In genomic region chr16:6897734-6898133, GRCm38 (mm10) we compare ENCODE assay signal across 14 mouse cellular contexts.
DNase-seq lines count a peak whose midpoint lies in the region; ATAC-seq and TF ChIP-seq lines count a peak whose summit lies in the region.
"Had no signal": no experiment of that assay in that cellular context is flagged by ENCODE, and none has a peak within 500 bp of the region (broad histone marks: within the 10 kb centered on the region; RNA-seq: fewer than 3 reads in every experiment).

No protein-coding gene starts in this region.

- H3K4me3 ChIP-seq in kidney, embryonic 15.5 days (replicated peaks) = no peak overlapping the region
- H3K4me3 ChIP-seq in hindbrain, postnatal 0 days (ENCODE audit: low read length) = no peak overlapping the region
- H3K4me3 ChIP-seq in heart, embryonic 12.5 days = no peak overlapping the region

- no peak overlapping the region for H3K4me2 ChIP-seq in kidney, embryonic 15.5 days
- no peak overlapping the region for H3K4me2 ChIP-seq in hindbrain, postnatal 0 days (ENCODE audit: low read depth, low read length)
- H3K4me2 ChIP-seq in heart, embryonic 12.5 days = no peak overlapping the region

- TF ChIP-seq CTCF in Patski (IDR thresholded peaks at IDR 0.05) = no peak
- no peak for TF ChIP-seq CTCF in hindbrain, postnatal 0 days (IDR thresholded peaks at IDR 0.05; ENCODE audit: low read depth)

- no peaks in the 10 kb centered on the region for H3K27me3 ChIP-seq in kidney, embryonic 15.5 days
- H3K27me3 ChIP-seq in Patski = no peaks in the 10 kb centered on the region
- no peaks in the 10 kb centered on the region for H3K27me3 ChIP-seq in hindbrain, postnatal 0 days (ENCODE audit: insufficient read depth, low read length)
- no peaks in the 10 kb centered on the region for H3K27me3 ChIP-seq in heart, embryonic 12.5 days (replicated peaks)

- peak; percentile 70; the same call in 1 of the 2 replicates for ATAC-seq in kidney, embryonic 15.5 days (replicated peaks; ENCODE audit: low FRiP score)
- ATAC-seq in Patski = peak; percentile 74
- ATAC-seq in hindbrain, postnatal 0 days = 0 out of 2 replicates have a peak, but pooled peaks have one; percentile 32
- no peak for ATAC-seq in heart, embryonic 12.5 days (ENCODE audit: insufficient number of reproducible peaks, low FRiP score)
- ATAC-seq: CD4-positive, CD25-positive, alpha-beta regulatory T cell, adult 4 months had no signal

- H3K27ac ChIP-seq in kidney, embryonic 15.5 days = peak overlapping the region; percentile 22; the same call in 1 of the 2 replicates
- no peak overlapping the region for H3K27ac ChIP-seq in hindbrain, postnatal 0 days
- H3K27ac ChIP-seq in heart, embryonic 12.5 days (ENCODE audit: poor library complexity, severe bottlenecking) = no peak overlapping the region
- H3K27ac ChIP-seq: liver, embryonic 14.5 days had no signal

- in situ Hi-C loops in Patski (cut with MboI; ENCODE audit: low pct_unique_long_range_greater_than_20kb) = no loop called here

- POLR2A ChIA-PET in Patski (lab: Charles Lee) = no interaction called here

- no peak for DNase-seq in kidney, adult 8-10 months
- DNase-seq in Muller cell, postnatal 12 days (ENCODE audit: inconsistent ontology term) = peak; percentile 29
- DNase-seq in Patski (ENCODE audit: low read depth, low spot score) = no peak
- no peak for DNase-seq in hindbrain, postnatal 0 days (ENCODE audit: low spot score)
- no peak for DNase-seq in gastrocnemius, postnatal 10 days
- DNase-seq: adrenal gland, postnatal 14 days; cerebellum, adult 8-10 months; layer of hippocampus, postnatal 36 days; lung, postnatal 10 days; thymus, adult 18-20 months had no signal

- H3K36me3 ChIP-seq in kidney, embryonic 15.5 days = no peaks in the 10 kb centered on the region
- H3K36me3 ChIP-seq in hindbrain, postnatal 0 days (ENCODE audit: insufficient read depth, low read length) = no peaks in the 10 kb centered on the region
- no peaks in the 10 kb centered on the region for H3K36me3 ChIP-seq in heart, embryonic 12.5 days

- peaks cover 12% of the 10 kb centered on the region; the same call in 1 of the 2 replicates for H3K4me1 ChIP-seq in kidney, embryonic 15.5 days
- H3K4me1 ChIP-seq in hindbrain, postnatal 0 days (ENCODE audit: insufficient read depth, low read length) = no peaks in the 10 kb centered on the region
- H3K4me1 ChIP-seq in heart, embryonic 12.5 days (replicated peaks) = no peaks in the 10 kb centered on the region

- CTCF ChIA-PET in Patski (lab: Charles Lee) = no interaction called here

- WGBS in kidney, embryonic 15.5 days = 44% methylated on average over 6 of the region's 6 CpGs
- 40% methylated on average over 6 of the region's 6 CpGs for whole genome bisulfite sequencing in hindbrain, postnatal 0 days
- 63% methylated on average over 6 of the region's 6 CpGs for WGBS in heart, embryonic 12.5 days

- no peaks in the 10 kb centered on the region for H3K9me3 ChIP-seq in kidney, embryonic 15.5 days (replicated peaks)
- no peaks in the 10 kb centered on the region for H3K9me3 ChIP-seq in hindbrain, postnatal 0 days (ENCODE audit: low read length)
- no peaks in the 10 kb centered on the region for H3K9me3 ChIP-seq in heart, embryonic 12.5 days (replicated peaks)

- H3K9ac ChIP-seq in kidney, embryonic 15.5 days = no peak overlapping the region
- no peak overlapping the region for H3K9ac ChIP-seq in hindbrain, postnatal 0 days (replicated peaks; ENCODE audit: low read length)
- no peak overlapping the region for H3K9ac ChIP-seq in heart, embryonic 12.5 days
- H3K9ac ChIP-seq: liver, embryonic 14.5 days had no signal
